Mouse (Mus musculus): ENCODE results near the gene Arhgef26.

The Arhgef26 gene

DNA sequence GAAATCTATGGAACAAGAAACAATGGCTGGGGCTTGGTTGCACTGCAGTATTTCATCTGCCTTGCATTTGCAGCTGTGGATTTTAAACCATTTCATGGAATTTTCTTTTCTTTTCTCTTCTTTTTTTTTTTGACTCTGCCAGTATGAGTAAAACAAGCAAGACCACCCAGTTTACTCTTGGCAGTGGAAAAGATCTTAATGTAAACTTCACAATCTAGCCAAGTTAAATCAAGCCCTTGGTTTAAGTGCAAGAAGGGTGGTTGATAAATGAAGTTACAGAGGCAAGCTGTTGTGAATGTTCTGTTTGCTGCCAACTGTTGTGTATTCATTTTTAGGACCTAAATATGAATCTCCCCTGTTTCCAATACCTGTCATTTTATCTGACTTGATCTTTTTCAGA lies 54.5 kb downstream of the Arhgef26 start:
- no peak for DNase-seq

DNA sequence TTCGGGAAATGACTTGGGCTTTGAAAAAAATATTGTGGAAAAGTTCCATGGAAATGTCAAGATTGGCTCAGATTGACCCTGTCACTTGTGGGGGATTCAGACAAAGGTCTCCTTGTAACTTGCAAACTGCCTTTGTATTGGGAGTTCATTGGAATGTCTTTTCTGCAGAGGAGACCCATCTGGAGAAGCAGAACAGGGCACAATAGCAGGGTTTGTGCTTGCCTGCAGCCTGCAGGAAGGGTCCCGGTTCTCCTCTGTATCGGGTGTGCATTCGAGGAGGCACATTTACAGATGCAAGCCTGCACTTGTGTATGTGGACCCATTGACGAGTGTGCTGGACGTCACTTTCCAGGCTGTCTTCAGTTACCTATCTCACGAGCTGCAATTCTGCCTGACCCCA lies 56.1 kb downstream of the Arhgef26 start:
- no peak for DNase-seq

DNA sequence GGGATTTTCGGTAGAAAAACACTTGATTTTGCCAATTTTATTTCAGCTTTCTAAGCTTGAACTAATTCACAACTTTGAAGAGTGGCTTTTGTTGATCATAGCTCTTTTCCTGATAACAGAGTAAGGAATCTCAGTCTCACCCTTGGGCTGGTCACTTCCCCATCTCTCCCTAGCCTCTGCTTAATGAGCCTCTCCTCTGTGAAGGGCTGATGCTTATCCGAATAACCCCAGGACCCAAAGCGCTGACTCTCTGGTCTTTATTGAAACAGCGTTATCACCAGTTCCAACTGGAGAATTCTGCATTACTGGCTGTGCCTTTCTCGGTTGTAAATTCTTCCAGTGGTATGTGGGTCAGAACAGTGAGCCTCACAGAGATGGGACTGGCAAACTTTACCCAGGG lies 57.2 kb downstream of the Arhgef26 start:
- no peak for DNase-seq

DNA sequence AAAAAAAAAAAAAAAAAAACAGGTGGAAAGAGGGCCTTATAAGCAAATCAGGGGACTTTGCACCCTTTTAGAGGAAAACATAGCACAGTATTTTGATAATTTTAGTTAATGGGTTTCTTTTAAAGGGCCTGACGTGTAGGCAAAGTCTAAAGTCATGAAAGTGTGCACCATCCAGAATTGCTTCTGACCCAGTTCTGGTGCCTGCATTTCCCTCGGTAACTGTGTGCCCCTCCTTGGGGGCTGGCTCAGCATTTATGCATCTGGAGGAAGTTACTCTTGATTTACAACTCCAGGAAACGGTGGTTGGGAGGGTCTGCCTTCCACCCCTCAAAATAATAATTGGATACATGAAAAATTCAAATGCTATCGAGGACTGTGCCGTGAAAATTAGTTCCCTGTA lies 58.0 kb downstream of the Arhgef26 start:
- DNase-seq, result no peak

DNA sequence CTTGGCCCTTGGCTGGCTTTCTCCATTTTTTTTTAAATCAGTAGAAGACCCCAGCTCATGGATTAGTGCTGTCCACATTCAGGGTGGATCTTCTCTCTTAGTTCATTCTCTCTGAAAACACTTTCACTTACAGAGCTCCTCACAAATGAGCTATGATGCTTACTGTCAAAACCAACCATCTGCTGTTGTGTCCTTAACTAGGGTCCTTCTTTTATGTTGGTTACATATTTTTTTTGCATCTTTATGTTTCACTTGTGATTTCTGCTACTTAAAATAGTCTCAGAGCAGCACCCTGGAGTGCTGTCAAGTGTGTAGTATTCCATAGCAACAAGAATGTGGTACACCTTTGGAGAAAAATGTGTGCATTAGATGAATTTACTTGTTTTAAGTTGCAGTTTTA lies 60.0 kb downstream of the Arhgef26 start:
- no peak for DNase-seq

DNA sequence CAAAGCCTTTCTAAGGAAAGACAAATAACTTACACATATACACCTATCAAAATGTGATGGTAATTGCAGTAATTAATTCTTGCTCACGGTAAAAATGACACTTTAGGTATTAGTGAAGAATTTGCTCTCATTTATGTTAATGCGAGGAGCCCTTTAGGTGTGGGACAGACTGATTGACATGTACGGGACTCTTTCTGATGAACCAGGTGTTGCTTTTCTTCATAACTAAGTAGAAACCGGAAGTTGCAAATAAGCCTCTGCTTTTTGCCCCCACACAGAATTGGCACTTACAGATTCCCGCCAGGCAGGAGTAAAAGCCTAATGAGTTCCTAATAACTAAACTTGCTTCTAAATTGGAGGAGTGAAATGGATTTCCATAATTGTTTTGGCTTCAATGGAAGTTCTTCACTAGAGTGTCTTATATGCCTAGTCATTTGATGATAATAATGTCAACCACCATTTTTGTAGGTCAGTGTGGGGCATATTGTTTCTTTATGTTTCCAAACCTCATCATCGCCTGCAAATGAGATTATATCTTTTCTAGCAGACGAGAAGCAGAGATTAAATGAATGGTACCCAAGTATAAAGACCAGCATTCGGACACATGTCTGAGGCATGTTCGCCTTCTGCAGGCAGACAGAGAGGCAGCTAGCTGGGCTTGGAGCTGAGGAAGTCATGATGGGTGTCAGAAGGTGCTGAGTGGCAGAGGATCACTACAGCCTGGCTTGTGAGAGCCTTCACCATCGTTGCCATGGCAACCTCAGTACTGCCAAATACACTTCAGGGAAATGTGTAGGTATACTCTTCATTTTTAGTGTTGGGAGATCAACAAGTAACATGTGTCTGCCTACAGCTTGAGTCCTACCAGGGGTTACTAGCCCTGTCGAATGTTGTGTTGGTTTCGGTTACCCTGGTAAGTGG lies 61.9 kb downstream of the Arhgef26 start:
- DNase-seq, result no peak

DNA sequence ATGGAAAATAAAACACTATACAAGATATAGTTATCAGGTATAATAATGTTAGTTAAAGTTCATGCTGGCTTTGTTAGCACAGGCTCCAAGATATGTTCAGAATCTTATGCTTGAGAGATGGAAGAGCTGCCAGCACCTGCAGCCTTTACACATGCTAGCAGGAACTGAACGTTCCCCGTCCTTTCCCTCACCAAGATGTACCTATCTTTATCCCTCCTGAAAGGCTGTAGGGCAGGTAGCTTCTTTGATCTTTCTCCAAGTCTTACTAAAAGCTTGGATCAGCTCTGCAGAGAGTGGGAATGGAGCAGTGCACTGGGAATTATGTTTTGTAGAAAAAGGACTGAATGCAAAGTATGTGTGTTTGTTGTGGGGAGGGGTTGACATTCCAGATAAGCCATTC lies 64.3 kb downstream of the Arhgef26 start:
- no peak for DNase-seq

DNA sequence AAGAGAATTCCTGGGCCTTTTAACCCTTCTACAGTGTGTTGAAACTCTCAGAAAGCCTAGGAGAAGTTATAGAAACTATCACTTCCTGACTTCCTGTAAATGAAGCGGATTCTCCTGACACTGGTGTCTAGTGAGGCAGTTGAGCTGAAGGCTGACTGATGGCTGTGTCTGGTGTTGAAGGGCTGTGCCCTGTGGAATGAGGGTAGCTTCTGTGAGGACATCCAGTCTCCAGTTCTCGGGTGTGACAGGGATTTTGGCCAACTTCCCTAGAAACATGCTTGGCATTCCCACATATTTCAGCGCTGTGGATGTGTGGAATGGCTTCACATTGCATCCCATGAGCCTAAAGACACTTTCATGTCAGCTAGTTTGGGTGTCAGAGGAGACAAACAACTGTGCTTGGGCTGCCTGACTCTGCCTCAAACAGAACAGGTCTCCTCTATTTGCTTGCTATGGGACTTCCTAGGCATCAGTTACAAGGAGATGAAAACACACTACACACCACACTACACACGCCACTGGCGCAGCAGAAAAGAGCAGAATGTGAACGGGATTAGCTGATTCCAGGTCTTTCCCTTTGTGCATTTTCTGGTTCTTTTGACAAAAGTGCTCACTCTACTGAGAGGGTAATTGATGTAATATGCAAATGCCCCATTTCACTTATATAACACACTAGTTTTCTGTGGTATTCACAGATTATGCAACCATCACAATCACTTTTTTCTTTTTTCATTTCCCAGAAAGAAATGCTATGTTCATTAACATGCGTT lies 66.5 kb downstream of the Arhgef26 start:
- DNase-seq, result no peak

DNA sequence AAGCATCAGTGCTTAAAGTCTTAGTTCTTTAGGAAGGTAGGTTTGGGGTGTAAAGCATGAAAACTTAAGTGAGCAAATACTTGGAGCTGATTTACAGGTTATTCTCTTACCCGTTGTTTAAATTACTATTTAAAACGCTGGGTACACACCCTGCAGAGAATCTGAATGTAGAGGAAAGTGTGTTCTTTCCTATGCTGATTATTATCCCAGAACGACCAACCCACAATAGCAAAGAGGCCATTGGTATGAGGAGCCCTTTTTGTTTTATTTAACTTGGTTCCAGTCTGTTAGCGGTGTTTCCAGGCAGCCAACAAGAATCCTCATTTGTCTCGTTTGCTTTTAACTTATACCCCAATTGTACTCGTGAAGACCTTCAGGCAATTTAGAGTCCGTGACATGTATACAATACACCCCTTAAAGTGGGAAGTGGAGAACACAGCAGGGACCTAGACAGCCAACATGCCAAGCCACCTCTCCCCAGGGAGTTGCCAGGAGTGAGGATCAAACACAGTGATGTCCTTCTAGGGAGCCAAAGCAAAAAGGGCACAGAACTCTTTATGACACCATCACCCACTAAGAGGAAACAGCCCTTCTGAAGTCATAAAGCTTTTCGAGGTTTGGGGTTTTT lies 71.5 kb downstream of the Arhgef26 start:
- DNase-seq, result no peak

DNA sequence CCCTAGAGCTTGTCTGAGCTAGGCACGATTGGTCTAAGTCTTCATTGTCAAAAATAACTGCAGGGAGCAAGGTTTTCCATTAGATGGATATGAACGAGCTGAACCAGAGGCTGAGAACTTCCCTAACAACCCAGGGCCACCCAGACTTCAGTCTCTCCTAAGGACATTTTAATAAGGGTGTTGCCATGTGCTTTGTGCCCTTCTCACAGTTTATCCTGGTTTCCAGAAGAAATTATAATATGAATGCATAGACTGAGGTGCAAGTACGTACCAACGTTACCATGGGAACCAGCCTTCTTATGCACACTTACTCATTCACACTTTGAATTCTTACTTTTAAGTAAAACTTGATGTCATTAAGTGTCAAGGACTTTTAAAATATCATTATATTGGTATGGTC lies 72.3 kb downstream of the Arhgef26 start:
- no peak for DNase-seq

DNA sequence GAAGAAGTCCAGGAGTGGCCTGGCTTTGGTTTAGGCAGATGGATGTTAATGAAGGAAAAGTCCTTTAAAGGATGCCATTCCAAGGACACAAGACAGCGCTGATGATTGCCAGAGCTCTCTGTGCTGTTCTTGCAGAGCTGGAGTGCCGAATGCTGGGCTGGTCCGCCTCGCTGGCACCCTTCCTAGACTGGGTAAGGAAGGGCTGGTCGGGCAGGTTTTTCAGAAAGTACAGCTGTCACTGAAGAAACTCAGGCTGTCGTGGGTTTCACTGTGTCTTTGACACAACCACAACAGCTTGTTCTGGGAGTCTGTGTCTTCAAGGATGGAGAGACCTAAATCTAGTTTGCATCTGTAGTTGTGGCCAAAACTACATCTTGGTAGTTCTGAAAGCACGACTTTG lies 74.6 kb downstream of the Arhgef26 start:
- no peak for DNase-seq

DNA sequence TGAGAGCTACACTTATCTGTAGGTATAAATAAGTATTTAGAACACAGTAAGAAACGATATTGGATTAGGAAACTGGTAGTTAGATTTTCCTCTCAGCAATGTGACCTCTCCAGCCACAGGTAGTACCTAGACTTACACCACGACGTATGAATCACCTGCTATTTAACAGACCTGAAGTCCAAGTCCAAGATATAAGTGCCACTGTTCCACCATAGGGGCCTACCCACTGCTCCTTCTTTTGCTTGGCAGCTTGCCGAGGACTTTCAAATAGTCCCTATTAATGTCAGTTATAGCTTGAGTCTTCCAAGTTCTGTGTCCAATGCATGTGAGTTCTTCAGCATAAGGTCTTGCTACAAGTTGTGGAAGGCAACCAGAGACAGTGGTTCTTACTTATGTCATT lies 76.8 kb downstream of the Arhgef26 start:
- no peak for DNase-seq

DNA sequence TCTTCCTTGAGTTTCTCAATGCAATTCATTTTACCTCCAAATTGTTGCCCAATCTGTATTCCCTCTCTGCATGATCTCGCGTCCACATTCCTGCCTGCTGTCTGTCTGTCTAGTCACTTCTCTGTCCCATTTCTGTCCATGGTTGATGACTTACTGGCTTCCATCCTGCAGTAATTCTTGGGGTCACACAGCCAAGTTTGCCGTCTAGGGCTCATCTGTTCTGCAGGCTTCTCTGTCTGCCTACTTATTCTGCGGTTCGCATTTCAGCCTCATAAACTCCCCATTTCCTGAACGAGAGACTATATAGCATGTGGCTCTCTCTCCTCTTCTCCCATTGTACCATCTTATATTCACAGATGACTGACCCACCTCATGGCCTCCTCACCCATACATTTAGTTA lies 79.3 kb downstream of the Arhgef26 start:
- no peak for DNase-seq

DNA sequence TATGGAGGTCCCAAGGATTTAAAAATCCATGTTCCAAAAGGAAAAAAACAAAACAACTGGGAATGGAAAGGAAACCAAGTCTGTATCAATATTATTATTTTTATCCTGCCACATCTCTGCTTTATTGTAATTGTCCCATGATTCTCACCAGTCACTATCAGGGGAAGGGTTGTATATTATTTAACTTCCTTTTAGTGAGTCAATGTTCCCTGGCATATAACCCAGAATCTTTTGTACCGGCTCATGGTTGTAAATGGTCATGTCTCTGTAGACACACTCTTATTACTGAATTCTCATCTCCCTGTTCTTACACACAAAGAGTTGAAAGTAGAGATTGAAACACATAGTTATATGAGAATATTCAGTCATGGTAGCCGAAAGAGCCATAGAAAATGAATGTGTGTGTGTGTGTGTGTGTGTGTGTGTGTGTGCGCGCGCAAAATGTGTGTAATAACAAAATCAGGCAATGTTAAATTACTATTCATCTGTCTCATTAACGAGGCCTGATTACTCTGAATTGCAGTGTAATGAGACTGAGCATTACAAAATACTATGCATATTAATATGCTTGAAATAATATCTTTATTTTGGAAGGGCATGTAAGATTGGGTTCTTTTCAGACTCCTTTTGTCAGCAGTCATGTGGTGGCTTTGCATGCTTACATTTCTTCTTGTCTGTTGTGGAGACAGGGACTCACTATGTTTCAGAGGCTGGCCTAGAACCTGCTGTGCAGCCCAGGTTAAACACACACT lies 80.4 kb downstream of the Arhgef26 start:
- no peak for DNase-seq

DNA sequence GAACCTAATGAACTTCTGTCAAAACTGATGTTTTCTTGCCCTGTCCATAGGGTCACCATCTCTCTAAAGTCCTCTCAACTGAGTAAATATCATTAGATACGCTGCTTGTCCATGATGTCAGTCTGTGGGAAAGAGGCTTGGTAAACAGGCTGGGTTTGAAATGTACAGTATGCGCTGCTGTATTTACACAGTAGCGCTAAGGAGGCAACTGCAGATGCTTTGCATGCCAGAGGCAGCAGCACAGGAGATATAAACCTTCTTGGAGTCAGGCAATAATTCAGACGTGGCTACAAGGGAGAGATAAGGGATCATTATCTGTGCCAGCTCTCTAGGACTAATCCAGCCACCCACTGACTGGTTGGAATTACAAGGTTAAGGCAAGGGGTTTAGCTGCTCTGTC lies 95.5 kb downstream of the Arhgef26 start:
- no peak for DNase-seq

DNA sequence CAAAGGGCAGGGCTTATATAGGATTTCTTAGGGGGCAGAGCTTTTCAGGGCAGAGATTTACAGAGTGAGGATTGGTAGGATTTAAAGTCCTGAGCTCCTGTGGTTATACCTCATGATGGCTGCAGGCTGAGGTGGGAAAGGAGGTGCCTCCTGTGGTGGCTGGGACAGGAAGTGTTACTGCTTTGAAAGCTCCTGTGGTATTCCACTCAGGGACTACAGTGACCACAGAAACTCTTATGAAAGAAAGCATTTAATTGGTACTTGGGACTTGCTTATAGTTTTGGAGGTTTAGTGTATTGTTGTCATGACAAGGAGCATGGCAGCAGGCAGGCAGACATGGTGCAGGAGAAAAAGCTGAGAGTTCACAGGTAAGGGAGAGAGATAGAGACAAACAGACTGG lies 97.8 kb downstream of the Arhgef26 start:
- DNase-seq, result no peak

DNA sequence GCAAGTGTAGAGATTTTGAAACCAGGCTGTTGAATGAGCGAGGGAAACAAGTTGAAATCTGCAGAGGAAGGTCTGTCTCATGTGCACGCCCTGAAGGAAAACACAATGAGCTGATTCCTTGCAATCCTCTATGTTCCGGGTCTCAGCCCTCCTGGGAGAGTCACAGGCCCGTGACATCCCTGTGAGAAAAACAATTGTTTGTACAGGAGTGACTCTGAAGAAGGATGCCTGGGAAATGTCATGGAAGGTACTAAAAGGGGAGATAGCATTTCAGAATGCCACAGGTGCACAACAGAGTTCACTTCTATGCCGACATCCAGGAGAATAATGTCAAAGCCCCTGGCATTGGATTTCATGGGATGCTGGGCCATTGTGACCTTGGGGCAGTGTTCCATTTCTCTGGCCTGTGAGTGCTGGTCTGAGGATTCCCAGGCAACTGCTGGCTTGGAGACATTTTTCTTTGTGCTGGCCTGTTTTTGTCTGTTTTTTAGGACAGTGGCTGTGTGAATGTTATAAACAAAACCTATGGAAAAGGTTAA lies 102.4 kb downstream of the Arhgef26 start:
- DNase-seq, result no peak

DNA sequence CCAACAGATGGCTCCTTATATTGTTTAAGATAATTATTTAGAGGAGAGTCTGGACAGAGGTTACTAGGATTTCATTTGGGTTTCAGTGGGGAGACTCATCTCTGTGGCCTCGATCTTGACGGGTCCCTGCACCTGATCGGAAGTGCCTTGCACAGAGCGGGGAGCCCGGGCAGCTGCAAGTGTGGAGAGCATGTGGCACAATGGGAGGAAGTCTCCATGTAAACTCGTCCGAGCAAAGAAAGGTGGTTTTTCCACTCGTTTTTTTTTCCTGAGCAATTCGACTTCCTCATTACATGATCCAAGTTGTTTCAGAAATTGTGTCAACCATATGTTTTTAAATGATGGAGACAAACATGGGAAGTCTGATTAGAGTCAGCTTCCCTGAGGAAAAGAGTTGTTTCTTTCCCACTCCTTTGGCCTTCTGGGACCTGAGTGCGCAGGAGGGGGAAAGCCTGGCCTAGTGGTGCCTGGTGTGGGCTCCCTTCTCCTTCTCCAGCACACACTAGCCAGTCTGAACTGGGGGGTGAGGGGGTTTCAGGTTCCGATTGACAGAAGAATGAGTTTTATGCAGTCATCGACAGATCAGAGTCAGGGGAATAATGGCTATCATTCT lies 105.5 kb downstream of the Arhgef26 start:
- DNase-seq, result no peak

DNA sequence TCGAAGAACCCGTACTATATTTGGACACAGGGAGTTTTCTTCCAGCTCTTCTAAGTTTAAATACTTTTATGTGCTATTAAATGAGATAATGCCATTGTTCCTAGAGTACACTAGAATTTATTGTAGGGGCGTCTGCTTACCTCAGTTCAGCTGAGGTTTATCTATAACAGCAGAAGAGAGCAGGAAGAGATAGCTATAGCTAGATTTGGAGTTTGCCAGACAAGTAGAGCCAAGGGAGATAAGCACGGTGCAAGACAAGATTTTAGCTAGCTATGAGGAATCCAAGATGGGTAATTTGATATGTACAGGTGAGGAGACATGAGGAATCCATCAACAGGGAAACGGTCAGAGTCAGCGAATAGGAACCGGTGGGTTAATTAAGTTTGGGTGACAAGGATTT lies 108.1 kb downstream of the Arhgef26 start:
- no peak for DNase-seq

DNA sequence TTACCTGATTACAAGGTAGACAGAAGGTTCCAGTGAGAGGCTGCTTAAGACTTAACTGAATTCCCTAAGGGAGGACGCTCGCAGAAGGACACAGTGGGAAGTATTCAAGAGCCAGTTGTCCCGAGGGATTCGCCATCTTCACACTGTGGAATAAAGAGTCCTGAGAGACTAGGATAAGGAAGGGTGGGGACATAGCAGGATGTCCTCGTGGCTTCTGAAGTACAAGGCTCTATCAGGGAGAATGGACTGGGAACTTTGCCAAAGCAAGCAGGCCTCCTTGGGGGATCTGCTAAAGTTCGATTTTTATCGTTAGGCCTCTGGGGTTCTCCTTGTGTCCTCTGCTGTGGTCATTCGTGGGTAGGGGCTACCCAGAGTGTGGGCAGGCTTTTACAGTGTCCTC lies 109.0 kb downstream of the Arhgef26 start:
- peak; percentile 27 for DNase-seq

DNA sequence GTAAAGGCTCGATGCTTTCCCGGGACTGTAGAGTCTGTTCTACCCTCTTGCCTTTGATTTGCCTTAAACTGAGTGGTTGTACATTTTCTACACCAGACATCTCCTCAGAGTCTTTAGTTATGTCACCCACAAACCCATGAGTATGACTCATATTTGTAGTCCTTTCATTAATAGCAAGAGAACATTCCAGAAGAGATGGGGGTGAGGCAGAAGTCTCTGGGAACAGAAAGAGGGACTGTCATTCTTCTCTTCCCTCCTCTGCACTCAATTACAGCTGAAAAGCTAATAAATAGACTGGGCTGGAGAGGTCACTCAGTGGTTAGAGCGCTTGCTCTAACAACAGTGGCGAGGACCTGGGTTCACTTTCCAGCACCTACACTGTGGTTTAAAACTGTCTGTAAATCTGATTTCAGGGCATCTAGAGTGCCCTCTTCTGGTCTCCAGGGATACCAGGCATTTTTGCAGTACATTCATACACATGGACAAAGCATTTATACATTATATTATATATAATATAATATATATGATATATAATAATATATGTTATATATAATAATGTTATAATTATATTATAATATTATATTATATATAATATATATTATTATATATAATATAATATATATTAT lies 111.8 kb downstream of the Arhgef26 start:
- no peak for DNase-seq

DNA sequence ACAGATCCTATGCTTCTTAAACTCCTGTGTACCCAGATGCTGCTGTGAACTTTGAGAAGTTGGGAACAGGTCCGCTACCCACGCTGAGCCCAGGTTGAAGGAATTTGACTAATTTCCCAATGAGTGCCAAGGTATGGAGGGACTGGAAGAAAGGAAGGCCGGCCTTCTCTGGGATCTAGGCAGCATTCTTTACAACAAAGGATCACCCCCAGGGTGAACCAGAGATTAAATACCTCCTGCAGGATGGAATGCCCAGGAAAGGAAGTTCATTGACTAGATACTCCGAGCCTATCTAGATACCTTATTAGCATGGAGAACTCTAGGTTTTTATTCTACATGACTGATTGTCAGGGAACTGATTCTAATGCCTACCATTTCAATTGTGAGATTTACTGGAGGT lies 114.8 kb downstream of the Arhgef26 start:
- no peak for DNase-seq

All from kidney, adult 11 months (tissue).